Mouse (Mus musculus) ovary, adult 10 weeks (tissue): ENCODE measurements around the gene Sept12. TPM values are rescaled to one million over a fixed set of nuclear protein-coding genes. Genes with fewer than 3 reads are reported as not detected.

Experiments used
- polyA plus RNA-seq: library from polyadenylated mRNA; stranded (reverse); fragments of 350-450 nt; fragmentation: Illumina TruSeq; extraction: RNeasy Lipid Tissue Mini Kit (QIAGEN cat#74804); gene quantifications from one replicate; pipeline ENCODE4 v1.2.3, GENCODE M21; 2014

Sept12 gene
- not detected for polyA plus RNA-seq

GRCm38 (mm10) chr16:4997553-4997952, at the start of gene Sept12:
Gene Sept12, minus strand, starts transcription at chr16:4997852.

GRCm38 (mm10) chr16:5013054-5013838, 15.6 kb upstream of the Sept12 start, which contains the start of gene Rogdi:
Gene Rogdi, minus strand, starts transcription at chr16:5013553.

GRCm38 (mm10) chr16:5007067-5007466, 9.4 kb upstream of the Sept12 start, which contains the start of gene Smim22:
Gene Smim22, plus strand, starts transcription at chr16:5007288.

GRCm38 (mm10) chr16:4963797-4964709, 33.6 kb downstream of the Sept12 start, which contains the start of gene Anks3:
Gene Anks3, minus strand, starts transcription at chr16:4964205.

GRCm38 (mm10) chr16:4938461-4938860, 59.2 kb downstream of the Sept12 start, which contains the start of gene Nudt16l1:
Gene Nudt16l1, plus strand, starts transcription at chr16:4938761.

Other genes starting within 250 kb of the Sept12 start
- 46.7 TPM for gene Cdip1, start 207.6 kb downstream of the Sept12 start, polyA plus RNA-seq
- gene 4930562C15Rik, start 162.4 kb downstream of the Sept12 start, polyA plus RNA-seq, result 1.4 TPM
- gene Ubald1, start 117.5 kb downstream of the Sept12 start, polyA plus RNA-seq, result 0.40 TPM
- gene Mgrn1, start 111.6 kb downstream of the Sept12 start, polyA plus RNA-seq, result 8.6 TPM
- 5.8 TPM for gene Nudt16l1, start 59.1 kb downstream of the Sept12 start, polyA plus RNA-seq
- 4.7 TPM for gene Anks3, start 33.6 kb downstream of the Sept12 start, polyA plus RNA-seq
- not detected for gene Smim22, start 9.4 kb upstream of the Sept12 start, polyA plus RNA-seq
- 0.86 TPM for gene Rogdi, start 15.7 kb upstream of the Sept12 start, polyA plus RNA-seq
- 75.1 TPM for gene Glyr1, start 52.0 kb upstream of the Sept12 start, polyA plus RNA-seq
- gene Ubn1, start 52.2 kb upstream of the Sept12 start, polyA plus RNA-seq, result 35.1 TPM
- gene Ppl, start 134.6 kb upstream of the Sept12 start, polyA plus RNA-seq, result 1.8 TPM
- not detected for gene Sec14l5, start 149.3 kb upstream of the Sept12 start, polyA plus RNA-seq
- gene Nagpa, start 206.2 kb upstream of the Sept12 start, polyA plus RNA-seq, result not detected
- gene AU021092, start 224.4 kb upstream of the Sept12 start, polyA plus RNA-seq, result 1.3 TPM
- 0.26 TPM for gene Alg1, start 235.8 kb upstream of the Sept12 start, polyA plus RNA-seq